Mouse (Mus musculus) brown adipose tissue, adult 24 weeks (tissue): Measurements from ENCODE around the gene Ppm1b. TPM values are rescaled to one million over a fixed set of nuclear protein-coding genes. Genes with fewer than 3 reads are reported as not detected.
"Not testable (repeated sequence)": the region's sequence is repeated elsewhere in the genome, so short reads cannot be mapped to it uniquely, and the experiment has no call there.

Experiments
- H3K27ac ChIP-seq: fragments of 200-500 bp; replicated peaks from 2 replicates; pipeline ENCODE4 v1.5.1; 2012; ENCODE audit warnings: low read depth, mild to moderate bottlenecking, low read length
- H3K4me1 ChIP-seq: fragments of 200-500 bp; 2 replicates; pipeline ENCODE4 v1.6.1; 2012; ENCODE audit warnings: low read length, mixed read lengths; ENCODE audit not compliant: control insufficient read depth, insufficient read depth, insufficient read length
- H3K4me3 ChIP-seq: fragments of 200-500 bp; 2 replicates; pipeline ENCODE4 v1.5.1; 2012; ENCODE audit warnings: low read depth, mild to moderate bottlenecking, low read length, moderate library complexity; ENCODE audit not compliant: insufficient read depth
- polyA plus RNA-seq: library from polyadenylated mRNA; stranded (reverse); fragments of >200 nt; gene quantifications from 2 replicates; pipeline ENCODE4 v1.2.4, GENCODE M21; 2012; ENCODE audit not compliant: missing spikeins, insufficient read depth, insufficient read length

Gene Ppm1b
- 82.8 and 117 TPM in 2 replicates for polyA plus RNA-seq

- Histone ChIP-seq H3K4me1 (peaks cover 8% of the 10 kb centered on the region), H3K27ac (peak within 1 kb of the TSS; percentile 83), H3K4me3 (peak within 1 kb of the TSS; percentile 62)
Measured at GRCm38 (mm10) chr17:84956441-84956840, at the start of gene Ppm1b. Ppm1b (plus strand) TSS chr17:84956741.

GRCm38 (mm10) chr17:84921666-84922376 lies 34.7 kb upstream of the Ppm1b start:
- no peak overlapping the region for H3K27ac ChIP-seq
- no peaks in the 10 kb centered on the region for H3K4me1 ChIP-seq
- H3K4me3 ChIP-seq = no peak overlapping the region

- Histone ChIP-seq H3K27ac (no peak overlapping the region), H3K4me1 (no peaks in the 10 kb centered on the region), H3K4me3 (no peak overlapping the region)
Measured at GRCm38 (mm10) chr17:84924779-84925178, 31.8 kb upstream of the Ppm1b start.

GRCm38 (mm10) chr17:84926233-84926632 lies 30.3 kb upstream of the Ppm1b start:
- Histone ChIP-seq H3K4me1 (no peaks in the 10 kb centered on the region), H3K27ac (no peak overlapping the region), H3K4me3 (no peak overlapping the region)

- H3K4me1 ChIP-seq = no peaks in the 10 kb centered on the region
- H3K27ac ChIP-seq = no peak overlapping the region
- H3K4me3 ChIP-seq = no peak overlapping the region
Measured at GRCm38 (mm10) chr17:84927580-84927979, 29.0 kb upstream of the Ppm1b start.

GRCm38 (mm10) chr17:84932943-84933342 lies 23.6 kb upstream of the Ppm1b start:
- H3K27ac ChIP-seq = no peak overlapping the region
- H3K4me3 ChIP-seq = no peak overlapping the region
- no peaks in the 10 kb centered on the region; the same call in 1 of the 2 replicates for H3K4me1 ChIP-seq

- H3K27ac ChIP-seq = no peak overlapping the region
- H3K4me3 ChIP-seq = no peak overlapping the region
- H3K4me1 ChIP-seq = no peaks in the 10 kb centered on the region; the same call in 1 of the 2 replicates
Measured at GRCm38 (mm10) chr17:84933968-84934367, 22.6 kb upstream of the Ppm1b start.

- H3K4me1 ChIP-seq, H3K4me3 ChIP-seq, H3K27ac ChIP-seq: not testable (repeated sequence)
Measured at GRCm38 (mm10) chr17:84935620-84936019, 20.9 kb upstream of the Ppm1b start.

GRCm38 (mm10) chr17:84936301-84936700 lies 20.2 kb upstream of the Ppm1b start:
- Histone ChIP-seq H3K27ac (no peak overlapping the region), H3K4me3 (no peak overlapping the region), H3K4me1 (no peaks in the 10 kb centered on the region; the same call in 1 of the 2 replicates)

GRCm38 (mm10) chr17:84936809-84937208 lies 19.7 kb upstream of the Ppm1b start:
- Histone ChIP-seq H3K27ac (no peak overlapping the region), H3K4me1 (no peaks in the 10 kb centered on the region; the same call in 1 of the 2 replicates), H3K4me3 (no peak overlapping the region)

GRCm38 (mm10) chr17:84937220-84937619 lies 19.3 kb upstream of the Ppm1b start:
- no peaks in the 10 kb centered on the region; the same call in 1 of the 2 replicates for H3K4me1 ChIP-seq
- H3K4me3 ChIP-seq = no peak overlapping the region
- H3K27ac ChIP-seq = no peak overlapping the region

GRCm38 (mm10) chr17:84938215-84938614 lies 18.3 kb upstream of the Ppm1b start:
- no peak overlapping the region for H3K27ac ChIP-seq
- no peak overlapping the region for H3K4me3 ChIP-seq
- no peaks in the 10 kb centered on the region; the same call in 1 of the 2 replicates for H3K4me1 ChIP-seq

GRCm38 (mm10) chr17:84940017-84940731 lies 16.4 kb upstream of the Ppm1b start:
- Histone ChIP-seq H3K4me3 (no peak overlapping the region), H3K4me1 (no peaks in the 10 kb centered on the region; the same call in 1 of the 2 replicates), H3K27ac (no peak overlapping the region)

- Histone ChIP-seq H3K27ac (no peak overlapping the region), H3K4me3 (no peak overlapping the region), H3K4me1 (no peaks in the 10 kb centered on the region; the same call in 1 of the 2 replicates)
Measured at GRCm38 (mm10) chr17:84941291-84941868, 15.2 kb upstream of the Ppm1b start.

GRCm38 (mm10) chr17:84942358-84943032 lies 14.0 kb upstream of the Ppm1b start:
- H3K4me1 ChIP-seq = no peaks in the 10 kb centered on the region; the same call in 1 of the 2 replicates
- no peak overlapping the region for H3K27ac ChIP-seq
- no peak overlapping the region for H3K4me3 ChIP-seq
